Mouse (Mus musculus) liver, embryonic 14.5 days (tissue): ENCODE results near the gene Wdtc1.

Experiments
- CTCF ChIP-seq: IDR thresholded peaks from 2 replicates; pipeline ENCODE4 v1.5.1; 2016; ENCODE audit warnings: antibody characterized with exemption, low read depth, control low read depth
- EP300 ChIP-seq: IDR thresholded peaks from 2 replicates; pipeline ENCODE4 v1.6.1; 2016; ENCODE audit warnings: antibody characterized with exemption, low read depth

- TF ChIP-seq CTCF (no peak), EP300 (no peak)
These were observed 50.6 kb downstream of the Wdtc1 start for GRCm38 (mm10) chr4:133302668-133303067.
